Mouse (Mus musculus) adrenal gland, postnatal 36 days (tissue): ENCODE results near the gene Swi5. TPM values are rescaled to one million over a fixed set of nuclear protein-coding genes. Genes with fewer than 3 reads are reported as not detected.

Source experiments
- microRNA-seq: library from miRNA; unstranded; fragments of <30 nt; microRNA quantifications from one replicate; pipeline ENCODE4 v1.2.0, GENCODE M21; 2021
- total RNA-seq, 2 experiments: library from RNA; stranded (reverse); gene quantifications; 2 replicates each; pipeline ENCODE4 v1.2.3; 2021

Gene Swi5
- total RNA-seq, 2 experiments from 2014 or later, result 289 to 304 TPM

Small RNA genes lying within 50 kb of the gene (microRNA-seq; reads per million reads assigned to microRNA genes)
- gene Gm23363 (not detected), gene Mir199b (18.7 reads per million, percentile 32 among the genes with 10 or more reads in this experiment)

Other genes starting within 250 kb of the Swi5 start
- 1 to 10 TPM in 1 of 2 experiments, under 1 TPM in 1; 0.89 to 4.2 TPM for gene Fam78a, start 203.2 kb downstream of the Swi5 start, total RNA-seq
- 1 to 10 TPM; 3.5 to 5.3 TPM for gene Plpp7, start 192.5 kb downstream of the Swi5 start, total RNA-seq
- 100 to 1,000 TPM in 1 of 2 experiments, 10 to 100 TPM in 1; 99.3 to 119 TPM for gene Prrc2b, start 137.0 kb downstream of the Swi5 start, total RNA-seq
- gene Pomt1, start 51.5 kb downstream of the Swi5 start, total RNA-seq, result 10 to 100 TPM; 32.2 to 37.5 TPM
- 100 to 1,000 TPM; 118 to 120 TPM for gene Uck1, start 27.9 kb downstream of the Swi5 start, total RNA-seq
- gene Golga2, start 691 bp downstream of the Swi5 start, total RNA-seq, result 10 to 100 TPM; 73.0 to 74.2 TPM
- 10 to 100 TPM; 59.8 to 66.2 TPM for gene Ciz1, start 64.3 kb upstream of the Swi5 start, total RNA-seq
- gene Dnm1, start 65.3 kb upstream of the Swi5 start, total RNA-seq, result 10 to 100 TPM; 14.8 to 20.3 TPM
- gene 1110008P14Rik, start 93.9 kb upstream of the Swi5 start, total RNA-seq, result 100 to 1,000 TPM; 175 to 184 TPM
- gene Lcn2, start 100.2 kb upstream of the Swi5 start, total RNA-seq, result 1 to 10 TPM; 1.1 to 3.9 TPM
- gene Ptges2, start 107.8 kb upstream of the Swi5 start, total RNA-seq, result 10 to 100 TPM; 58.2 to 58.7 TPM
- gene Naif1, start 162.4 kb upstream of the Swi5 start, total RNA-seq, result 1 to 10 TPM; 4.3 to 5.2 TPM
- gene Slc25a25, start 163.4 kb upstream of the Swi5 start, total RNA-seq, result 10 to 100 TPM; 78.8 to 99.7 TPM
- gene Fam102a, start 247.3 kb upstream of the Swi5 start, total RNA-seq, result 10 to 100 TPM; 21.5 to 34.8 TPM